Mouse (Mus musculus): ENCODE data around the gene Mettl26.
"Not testable (repeated sequence)": the region's sequence is repeated elsewhere in the genome, so short reads cannot be mapped to it uniquely, and the experiment has no call there.

The Mettl26 gene

DNA sequence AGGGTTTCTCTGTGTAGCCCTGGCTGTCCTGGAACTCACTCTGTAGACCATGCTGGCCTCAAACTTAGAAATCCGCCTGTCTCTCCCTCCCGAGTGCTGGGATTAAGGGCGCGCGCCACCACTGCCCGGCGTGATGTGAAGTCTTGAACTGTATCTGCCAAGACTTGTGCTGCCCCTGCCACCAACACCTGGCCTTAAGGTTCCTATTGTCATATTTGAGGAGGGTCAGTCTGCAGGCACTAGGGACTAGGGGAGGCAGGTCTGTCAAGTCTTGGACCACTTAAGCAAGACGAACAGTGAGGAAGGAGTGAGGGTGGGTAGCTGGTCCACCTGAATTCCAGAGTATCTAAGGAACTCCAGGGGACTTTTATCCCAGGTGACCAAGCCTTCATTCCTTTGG lies 5.4 kb upstream of the Mettl26 start:
- DNase-seq (ENCODE audit: low spot score): no peak

DNA sequence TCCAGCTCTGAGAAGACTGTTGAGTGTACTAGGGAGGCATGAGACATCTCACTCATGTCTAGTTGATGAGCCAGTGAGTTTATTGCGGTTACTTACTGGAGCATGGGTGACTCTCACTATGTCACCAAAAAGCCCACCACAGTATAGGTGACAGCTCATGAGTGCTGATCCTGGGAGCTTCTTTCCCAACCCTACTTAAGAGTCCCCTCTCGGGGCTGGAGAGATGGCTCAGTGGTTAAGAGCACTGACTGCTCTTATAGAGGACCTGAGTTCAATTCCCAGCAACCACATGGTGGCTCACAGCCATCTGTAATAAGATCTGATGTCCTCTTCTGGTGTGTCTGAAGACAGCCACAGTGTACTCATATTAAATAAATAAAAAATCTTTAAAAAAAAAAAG lies 4.9 kb upstream of the Mettl26 start:
- no peak for DNase-seq (ENCODE audit: low spot score)

DNA sequence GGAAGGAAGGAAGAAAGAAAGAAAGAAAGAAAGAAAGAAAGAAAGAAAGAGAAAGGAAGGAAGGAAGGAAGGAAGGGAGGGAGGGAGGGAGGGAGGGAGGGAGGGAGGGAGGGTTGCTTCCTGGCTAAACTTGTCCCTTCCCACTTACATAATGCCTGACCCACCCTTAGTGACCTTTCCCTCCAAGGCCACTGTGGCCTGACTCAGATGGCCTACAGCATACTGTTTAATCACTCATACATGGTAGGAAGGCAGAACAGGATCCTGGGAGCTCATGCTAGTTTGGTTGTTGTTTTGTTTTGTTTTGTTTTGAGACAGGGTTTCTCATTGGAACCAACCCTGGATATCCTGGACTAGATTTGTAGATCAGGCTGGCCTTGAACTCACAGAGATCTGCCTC lies 3.3 kb upstream of the Mettl26 start:
- DNase-seq (ENCODE audit: low spot score): not testable (repeated sequence)

GRCm38 (mm10) chr17:25872676-25873075 lies 2.2 kb upstream of the Mettl26 start:
- DNase-seq (ENCODE audit: low spot score): no peak

DNA sequence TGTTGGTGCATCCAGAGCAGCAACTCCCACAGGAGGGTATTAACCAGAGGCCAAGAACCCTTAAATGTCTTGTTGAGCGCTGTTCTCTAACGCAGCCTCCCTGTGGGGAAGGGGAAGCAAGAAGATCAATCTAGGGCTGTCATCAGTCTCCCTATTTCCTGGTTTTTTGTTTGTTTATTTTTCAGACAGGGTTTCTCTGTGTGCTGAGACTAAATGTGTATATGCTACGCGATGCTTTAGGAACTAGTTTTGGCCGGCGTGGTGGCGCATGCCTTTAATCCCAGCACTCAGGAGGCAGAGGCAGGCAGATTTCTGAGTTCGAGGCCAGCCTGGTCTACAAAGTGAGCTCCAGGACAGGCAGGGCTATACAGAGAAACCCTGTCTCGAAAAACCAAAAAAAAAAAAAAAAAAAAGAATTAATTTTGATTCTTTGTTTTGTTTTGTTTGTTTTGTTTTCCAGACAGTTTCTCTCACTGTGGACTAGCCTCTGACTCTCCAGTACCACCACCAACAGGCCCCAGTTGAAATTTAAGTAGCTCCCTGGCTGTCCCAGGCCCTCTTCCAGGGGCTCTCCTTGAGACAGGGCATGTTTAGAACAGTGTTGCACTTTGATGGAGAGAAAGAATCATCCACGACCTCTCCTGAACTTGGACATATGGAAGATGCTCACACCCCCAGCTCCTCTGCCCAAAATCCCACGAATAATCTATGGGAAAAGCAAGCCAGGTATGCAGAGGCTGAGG lies 1.3 kb upstream of the Mettl26 start:
- DNase-seq (ENCODE audit: low spot score): no peak

DNA sequence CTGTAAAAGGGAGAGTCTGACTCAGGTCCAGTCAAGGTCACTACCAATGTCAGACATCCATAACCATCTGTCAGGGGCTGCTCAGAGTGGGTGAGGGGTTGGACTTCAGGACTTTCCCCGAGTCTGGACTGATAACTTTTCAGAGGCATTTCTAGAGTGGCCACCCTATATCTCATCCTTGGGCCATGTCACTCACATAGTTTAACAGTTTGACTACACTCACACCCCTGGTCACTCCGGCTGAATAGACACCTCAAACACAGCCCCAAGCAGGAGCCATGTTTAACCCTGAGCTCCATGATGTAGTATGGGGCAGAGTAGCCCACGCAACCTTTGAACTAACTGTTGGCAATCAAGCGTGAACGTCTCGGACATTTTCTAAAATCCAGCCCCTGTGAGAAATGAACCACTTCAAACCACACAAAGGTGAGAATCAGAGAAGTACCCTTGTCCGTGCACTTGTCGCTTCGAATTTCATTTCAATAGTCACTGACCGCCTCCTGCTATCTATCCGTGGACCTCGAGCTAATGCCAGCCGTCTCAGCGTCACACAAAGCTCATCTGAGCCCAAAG lies 640 bp upstream of the Mettl26 start:
- DNase-seq (ENCODE audit: low spot score): no peak

DNA sequence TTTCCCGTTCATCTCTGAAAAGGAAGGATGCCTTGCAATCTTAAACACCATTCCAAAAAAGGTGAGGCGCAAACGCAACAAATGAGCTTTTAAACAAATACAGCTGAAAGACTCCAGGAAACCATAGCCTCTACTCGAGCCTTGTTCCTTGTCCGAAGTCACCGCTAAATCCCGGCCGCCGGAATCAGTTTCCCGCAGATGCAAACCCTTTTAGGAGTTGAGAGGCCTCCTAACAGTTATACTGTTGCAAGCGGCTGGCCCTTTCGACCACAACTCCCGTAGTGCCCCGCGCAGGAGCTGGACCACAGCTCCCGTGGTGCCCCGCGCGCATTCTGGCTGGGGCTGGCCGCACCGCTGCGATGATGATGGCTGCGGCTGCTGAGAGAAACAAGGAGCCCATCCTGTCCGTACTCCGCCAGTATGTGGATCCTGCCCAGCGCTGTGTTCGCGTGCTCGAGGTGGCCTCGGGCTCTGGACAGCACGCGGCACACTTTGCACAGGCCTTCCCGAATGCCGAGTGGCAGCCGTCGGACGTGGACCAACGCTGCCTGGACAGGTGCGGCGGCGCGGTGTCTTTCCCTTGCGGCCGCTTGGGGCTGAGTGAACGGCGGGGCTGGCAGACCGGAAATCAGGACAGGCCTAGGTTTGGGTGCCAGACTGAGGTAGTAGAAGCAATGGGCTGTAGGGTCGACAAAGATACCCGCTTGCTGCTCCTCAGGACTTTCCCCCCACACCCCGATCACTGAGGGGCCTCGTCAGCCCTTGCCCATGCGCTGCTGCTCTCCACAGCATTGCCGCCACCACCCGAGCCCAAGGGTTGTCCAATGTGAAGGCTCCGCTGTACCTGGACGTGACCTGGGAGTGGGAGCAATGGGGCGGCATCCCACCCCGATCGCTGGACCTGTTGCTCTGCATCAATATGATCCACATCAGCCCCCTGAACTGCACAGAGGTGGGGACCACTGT lies 580 bp downstream of the Mettl26 start:
- peak; percentile 86 for DNase-seq (ENCODE audit: low spot score)

DNA sequence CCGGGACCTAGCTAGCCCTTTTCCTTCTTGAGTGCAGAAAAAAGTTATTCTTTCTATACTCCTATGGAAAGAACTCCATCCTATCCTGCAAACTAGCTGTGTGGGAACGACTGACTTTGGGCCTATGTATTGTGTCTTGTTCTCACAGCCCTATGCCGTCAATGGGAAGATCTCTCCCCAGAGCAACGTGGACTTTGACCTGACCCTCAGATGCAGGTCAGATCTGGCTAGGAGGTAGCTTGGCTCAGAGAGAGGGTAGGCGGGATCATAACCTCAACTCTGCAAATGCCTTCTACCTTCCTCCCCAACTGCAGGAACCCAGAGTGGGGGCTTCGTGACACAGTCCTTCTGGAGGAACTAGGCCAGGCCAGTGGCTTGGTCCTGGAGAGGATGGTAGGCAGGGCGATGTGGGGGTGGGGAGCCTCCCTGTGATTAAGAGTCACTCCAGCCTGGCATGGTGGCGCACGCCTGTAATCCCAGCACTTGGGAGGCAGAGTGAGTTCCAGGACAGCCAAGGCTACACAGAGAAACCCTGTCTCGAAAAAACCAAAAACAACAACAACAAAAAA lies 1.6 kb downstream of the Mettl26 start:
- DNase-seq (ENCODE audit: low spot score): no peak

- DNase-seq (ENCODE audit: low spot score): no peak
These were observed 2.2 kb downstream of the Mettl26 start for GRCm38 (mm10) chr17:25877025-25877424.

DNA sequence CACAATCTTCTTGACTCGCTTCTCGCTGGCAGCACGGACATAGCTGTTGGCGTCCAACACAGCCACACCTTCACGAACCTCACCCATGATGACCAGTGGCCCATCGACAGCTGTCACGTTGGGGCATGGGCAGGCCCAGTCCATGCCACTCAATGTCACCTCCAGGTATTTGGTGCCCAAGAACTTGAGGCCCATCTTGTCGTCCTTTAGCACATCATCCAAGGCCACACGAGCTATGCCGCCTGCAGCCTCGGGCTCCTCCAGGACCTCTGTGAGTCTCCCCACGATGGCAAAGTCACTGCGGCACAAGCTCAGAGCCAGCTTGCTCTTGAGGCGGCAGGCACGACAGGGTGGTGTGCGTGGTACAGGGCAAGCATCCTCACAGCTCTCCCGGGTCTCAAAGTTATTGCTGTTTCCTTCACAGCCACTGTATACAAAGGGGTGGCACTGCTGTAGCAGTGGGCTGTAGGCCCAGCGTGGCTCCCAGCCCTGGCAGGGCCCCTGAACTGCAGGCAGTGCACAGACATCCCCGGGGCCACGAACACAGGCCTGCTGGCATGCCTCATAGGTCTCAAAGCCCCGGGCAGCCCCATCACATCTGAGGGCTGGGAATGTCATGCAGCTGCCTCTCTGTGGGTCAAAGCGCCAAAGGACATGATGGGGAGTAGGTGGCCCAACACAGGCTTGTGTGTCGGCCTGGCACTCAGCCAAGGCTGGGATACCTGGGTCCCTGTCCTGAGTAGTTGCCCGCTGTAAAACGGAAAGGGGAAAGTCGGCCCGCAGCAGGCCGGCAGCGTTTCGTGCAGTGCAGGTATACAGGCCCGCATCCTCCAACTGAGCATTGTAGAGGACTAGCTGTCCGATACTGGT lies 3.1 kb downstream of the Mettl26 start:
- DNase-seq (ENCODE audit: low spot score): no peak

GRCm38 (mm10) chr17:25878611-25879180 lies 3.8 kb downstream of the Mettl26 start:
- DNase-seq (ENCODE audit: low spot score): no peak

DNA sequence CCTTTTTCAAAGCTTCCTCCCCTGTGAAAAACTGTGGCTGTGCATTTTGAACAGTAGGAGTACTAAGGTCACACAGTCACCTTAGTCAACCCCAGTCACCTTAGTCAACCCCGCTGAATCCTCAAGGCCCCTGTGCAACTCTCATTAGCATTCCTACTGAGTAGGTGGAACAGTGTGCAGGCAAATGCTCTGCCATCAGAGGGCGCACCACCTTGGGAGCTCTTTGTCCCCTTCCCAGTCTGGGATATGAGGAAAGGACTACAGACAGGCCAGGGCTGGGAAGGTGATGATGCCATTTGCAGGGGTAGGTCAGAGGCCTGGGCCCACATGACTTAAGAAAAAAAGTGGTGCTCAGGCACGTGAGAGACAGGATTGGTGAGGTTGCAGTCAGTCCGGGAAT lies 4.4 kb downstream of the Mettl26 start:
- DNase-seq (ENCODE audit: low spot score): no peak

GRCm38 (mm10) chr17:25879750-25880149 lies 4.9 kb downstream of the Mettl26 start:
- DNase-seq (ENCODE audit: low spot score): no peak

GRCm38 (mm10) chr17:25880196-25880910 lies 5.5 kb downstream of the Mettl26 start, which contains the start of gene Wfikkn1:
Gene Wfikkn1 (minus strand): TSS chr17:25880858.
- no peak for DNase-seq (ENCODE audit: low spot score)

- no peak for DNase-seq (ENCODE audit: low spot score)
These were observed 6.2 kb downstream of the Mettl26 start for GRCm38 (mm10) chr17:25880913-25881641.

DNA sequence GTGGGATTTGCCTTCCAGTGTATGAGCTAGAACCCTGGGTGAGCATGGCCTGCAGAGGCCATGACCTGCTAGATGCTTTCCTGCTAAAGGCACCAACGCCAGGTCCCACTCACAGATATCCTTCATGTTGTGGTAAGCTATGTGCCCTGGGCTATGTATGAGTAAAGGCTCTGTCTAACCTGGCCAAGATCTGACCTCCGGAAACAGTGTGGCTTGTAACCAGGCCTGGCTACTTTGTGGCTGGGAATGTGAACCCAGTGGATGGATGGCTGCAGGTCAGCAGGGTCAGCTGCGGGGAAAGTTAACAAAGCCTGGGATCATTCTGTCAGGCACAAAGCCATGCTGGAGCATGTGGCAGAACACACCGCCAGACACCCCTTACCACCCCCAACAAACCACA lies 6.8 kb downstream of the Mettl26 start:
- DNase-seq (ENCODE audit: low spot score): no peak

DNA sequence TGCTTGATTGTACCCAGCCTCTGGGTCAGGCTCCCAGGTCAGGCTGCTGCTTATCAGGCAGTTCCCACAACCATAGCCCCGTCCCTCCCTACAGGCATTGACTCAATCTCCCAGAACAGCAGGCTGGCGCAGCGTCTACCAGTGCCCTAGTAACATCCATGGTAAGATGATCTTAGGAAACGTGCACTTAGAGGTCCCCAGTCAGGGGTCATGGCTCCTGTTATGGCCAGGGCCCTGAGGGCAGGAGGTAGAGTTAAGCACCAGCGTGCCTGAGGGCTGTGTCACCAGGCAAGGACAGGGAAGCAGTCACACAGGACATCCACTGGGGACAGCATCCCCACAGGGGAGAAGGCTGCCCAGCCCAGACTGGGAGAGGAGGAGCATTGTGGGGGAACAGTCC lies 7.4 kb downstream of the Mettl26 start:
- DNase-seq (ENCODE audit: low spot score): no peak

GRCm38 (mm10) chr17:25883268-25883667 lies 8.4 kb downstream of the Mettl26 start:
- no peak for DNase-seq (ENCODE audit: low spot score)

GRCm38 (mm10) chr17:25883824-25884223 lies 8.9 kb downstream of the Mettl26 start:
- no peak for DNase-seq (ENCODE audit: low spot score)

GRCm38 (mm10) chr17:25885636-25886035 lies 10.8 kb downstream of the Mettl26 start:
- DNase-seq (ENCODE audit: low spot score): no peak
